Mouse (Mus musculus) thymus, adult 2 months (tissue): Measurements from ENCODE around the gene Dennd1a.

ENCODE experiments used
- CTCF ChIP-seq: fragments of 200-500 bp; IDR thresholded peaks from 2 replicates; pipeline ENCODE4 v1.5.1; 2012; ENCODE audit warnings: mild to moderate bottlenecking, control low read depth, low read length, moderate library complexity, borderline replicate concordance; ENCODE audit not compliant: control insufficient read depth, poor library complexity, insufficient read depth; ENCODE audit errors: extremely low read depth
- POLR2A ChIP-seq: fragments of 200-500 bp; IDR thresholded peaks from 2 replicates; pipeline ENCODE4 v1.6.1; 2012; ENCODE audit warnings: mild to moderate bottlenecking, low read length, control low read depth, moderate library complexity; ENCODE audit not compliant: control insufficient read depth, poor library complexity, insufficient read depth; ENCODE audit errors: extremely low read depth

- TF ChIP-seq CTCF (no peak), POLR2A (no peak)
These were observed 67.5 kb downstream of the Dennd1a start for GRCm38 (mm10) chr2:38219666-38220065.
